Mouse (Mus musculus) hindbrain, embryonic 10.5 days (tissue): Measurements from ENCODE around the gene Srsf3. TPM values are rescaled to one million over a fixed set of nuclear protein-coding genes. Genes with fewer than 3 reads are reported as not detected.

ENCODE experiments used
- DNase-seq: peaks from one replicate; pipeline ENCODE4 v3.0.0-alpha.2; 2017; ENCODE audit warnings: low spot score
- H3K27ac ChIP-seq: fragments of 300-500 bp; sonication (generic); 2 replicates; pipeline ENCODE4 v1.5.1; 2016; ENCODE audit warnings: mild to moderate bottlenecking, moderate library complexity
- H3K27me3 ChIP-seq: fragments of 300-500 bp; sonication (generic); 2 replicates; pipeline ENCODE4 v1.6.1; 2016; ENCODE audit warnings: mild to moderate bottlenecking; ENCODE audit not compliant: poor library complexity, insufficient read depth, severe bottlenecking
- H3K36me3 ChIP-seq: fragments of 300-500 bp; sonication (generic); 2 replicates; pipeline ENCODE4 v1.6.1; 2016; ENCODE audit warnings: mild to moderate bottlenecking, moderate library complexity
- H3K4me1 ChIP-seq: fragments of 300-500 bp; sonication (generic); replicated peaks from 2 replicates; pipeline ENCODE4 v1.6.1; 2016; ENCODE audit warnings: mild to moderate bottlenecking
- H3K4me3 ChIP-seq: fragments of 300-500 bp; sonication (generic); 2 replicates; pipeline ENCODE4 v1.5.1; 2016; ENCODE audit warnings: mild to moderate bottlenecking, moderate library complexity
- H3K9me3 ChIP-seq: fragments of 300-500 bp; sonication (generic); 2 replicates; pipeline ENCODE4 v1.6.1; 2016; ENCODE audit warnings: mild to moderate bottlenecking, moderate library complexity
- WGBS: fragments of 180-500 bp; shearing (Covaris S2); methylation state at CpG from one replicate; pipeline ENCODE4 v1.1.7; 2016; 5-methylcytosine and 5-hydroxymethylcytosine counted together
- polyA plus RNA-seq: library from polyadenylated mRNA; unstranded; fragments of >200 nt; fragmentation: Nextera tagmentation; extraction: Ambion mirVana; gene quantifications from 2 replicates; pipeline ENCODE4 v1.2.1, GENCODE M21; 2016

The Srsf3 gene
- polyA plus RNA-seq, 1 experiment from 2014 or later, result 723 TPM

DNA sequence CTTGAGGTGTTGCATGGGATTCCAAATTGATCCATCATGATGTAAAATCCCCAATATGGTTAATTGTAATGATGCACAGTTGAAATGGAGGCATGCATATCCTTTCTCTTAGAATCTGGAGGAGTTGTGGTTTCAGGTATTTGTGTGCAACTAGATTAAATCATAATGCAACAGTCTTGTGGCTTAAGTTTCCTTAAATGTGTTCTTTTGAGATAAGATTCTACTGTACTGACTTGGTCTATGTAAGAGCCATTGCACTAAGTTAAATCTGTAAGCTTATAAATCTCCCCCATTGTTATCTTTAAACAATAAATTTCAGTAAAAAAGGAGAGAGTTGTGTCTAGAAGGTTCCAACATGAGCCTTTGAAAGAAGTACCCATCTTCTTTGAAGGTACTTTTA lies 10.1 kb downstream of the Srsf3 start:
- H3K36me3 ChIP-seq, result peaks cover 97% of the 10 kb centered on the region

DNA sequence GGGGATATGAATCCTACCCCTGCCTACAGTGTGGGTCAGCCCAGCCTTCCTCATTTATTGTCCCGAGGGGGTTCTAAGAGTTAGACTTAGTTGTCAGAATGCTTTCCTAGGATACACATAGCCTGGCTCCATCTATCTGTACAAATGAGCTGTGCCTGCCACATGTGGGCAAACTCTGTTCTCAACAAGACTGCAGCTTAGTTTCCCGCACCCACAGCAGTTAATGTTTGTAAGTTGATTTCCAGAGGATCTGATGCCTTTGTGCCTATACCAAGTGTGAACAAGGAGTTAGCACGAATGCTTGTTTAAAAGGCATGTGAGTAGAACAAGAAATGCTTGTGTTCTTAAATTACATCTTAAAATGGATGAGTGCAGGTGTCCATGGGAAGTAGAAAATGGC lies 11.2 kb downstream of the Srsf3 start:
- 91% methylated on average over 3 of the region's 3 CpGs for WGBS
- H3K4me1 ChIP-seq, result no peaks in the 10 kb centered on the region
- peaks cover 92% of the 10 kb centered on the region for H3K36me3 ChIP-seq
- DNase-seq, result no peak
- H3K9me3 ChIP-seq, result no peaks in the 10 kb centered on the region
- no peak overlapping the region for H3K27ac ChIP-seq
- H3K4me3 ChIP-seq, result no peak overlapping the region
- no peaks in the 10 kb centered on the region for H3K27me3 ChIP-seq

More for the DNA sequence above, 10.1 kb downstream of the Srsf3 start:
- H3K27me3 ChIP-seq, result no peaks in the 10 kb centered on the region
- no peak for DNase-seq
- H3K27ac ChIP-seq, result no peak overlapping the region
- no peaks in the 10 kb centered on the region for H3K9me3 ChIP-seq
- 0 out of 2 replicates have a peak, but pooled peaks cover 1% of the 10 kb centered on the region for H3K4me1 ChIP-seq
- no peak overlapping the region for H3K4me3 ChIP-seq

DNA sequence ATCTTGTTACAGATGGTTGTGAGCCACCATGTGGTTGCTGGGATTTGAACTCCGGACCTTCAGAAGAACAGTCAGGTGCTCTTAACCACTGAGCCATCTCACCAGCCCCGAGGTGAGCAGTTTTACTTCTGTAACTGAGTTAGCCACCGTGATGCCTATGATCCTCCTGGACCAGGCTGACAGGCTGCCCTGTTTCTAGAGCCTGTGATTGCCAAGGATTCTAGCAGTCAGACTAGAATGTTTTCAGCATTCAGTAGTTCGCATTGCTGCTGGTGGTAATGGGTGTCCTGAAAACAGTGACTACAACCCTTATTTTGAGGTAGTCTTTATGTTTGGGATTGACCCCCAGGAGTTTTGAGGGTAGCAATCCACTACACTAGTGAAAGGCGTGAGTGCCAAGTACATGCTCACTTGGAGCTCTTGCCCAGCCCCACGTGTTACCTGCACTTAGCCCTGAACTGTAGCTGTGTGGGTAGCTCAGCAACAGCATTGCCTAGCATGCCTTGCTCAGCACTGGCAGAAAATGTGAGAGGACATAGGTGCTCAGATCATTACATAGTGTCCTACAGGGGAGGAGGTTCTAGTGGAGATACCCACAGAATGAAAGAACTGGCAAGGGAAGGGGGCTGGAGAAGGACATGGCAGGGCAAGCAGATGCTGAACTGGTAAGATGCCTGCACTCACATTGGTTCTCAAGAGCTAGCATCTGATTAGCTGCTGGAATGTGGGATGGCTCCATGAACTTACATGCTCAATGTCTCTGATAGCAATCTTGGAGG lies 11.9 kb downstream of the Srsf3 start:
- H3K4me3 ChIP-seq, result no peak overlapping the region
- no peak overlapping the region for H3K27ac ChIP-seq
- H3K9me3 ChIP-seq, result no peaks in the 10 kb centered on the region
- 0 out of 2 replicates have a peak, but pooled peaks cover 4% of the 10 kb centered on the region for H3K4me1 ChIP-seq
- H3K36me3 ChIP-seq, result peaks cover 85% of the 10 kb centered on the region
- no peaks in the 10 kb centered on the region for H3K27me3 ChIP-seq
- no peak for DNase-seq
- WGBS, result 89% methylated on average over 6 of the region's 6 CpGs

DNA sequence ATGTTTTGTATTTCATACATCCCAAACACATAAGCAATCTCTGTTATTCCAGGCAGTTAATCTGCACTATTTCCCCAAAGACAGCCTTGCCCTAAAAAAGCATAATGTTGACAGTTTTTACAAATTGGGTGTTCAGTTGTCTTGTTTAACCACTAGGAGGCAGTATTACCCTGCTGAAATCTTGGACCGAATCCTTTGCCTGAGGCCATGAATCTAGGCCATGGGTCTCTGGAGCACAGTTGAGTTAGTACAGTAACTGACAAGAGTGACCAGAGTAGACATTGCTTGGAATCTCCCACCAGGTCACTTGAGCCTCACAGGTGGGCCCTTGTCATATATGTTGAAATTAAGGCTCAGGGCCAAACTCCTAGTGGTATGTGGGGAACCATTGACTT lies 12.5 kb downstream of the Srsf3 start:
- peaks cover 79% of the 10 kb centered on the region for H3K36me3 ChIP-seq
- no peaks in the 10 kb centered on the region for H3K27me3 ChIP-seq
- H3K27ac ChIP-seq, result no peak overlapping the region
- H3K4me1 ChIP-seq, result 0 out of 2 replicates have a peak, but pooled peaks cover 6% of the 10 kb centered on the region
- no peaks in the 10 kb centered on the region for H3K9me3 ChIP-seq
- DNase-seq, result no peak
- 80% methylated on average over 1 of the region's 1 CpGs for WGBS
- H3K4me3 ChIP-seq, result no peak overlapping the region

DNA sequence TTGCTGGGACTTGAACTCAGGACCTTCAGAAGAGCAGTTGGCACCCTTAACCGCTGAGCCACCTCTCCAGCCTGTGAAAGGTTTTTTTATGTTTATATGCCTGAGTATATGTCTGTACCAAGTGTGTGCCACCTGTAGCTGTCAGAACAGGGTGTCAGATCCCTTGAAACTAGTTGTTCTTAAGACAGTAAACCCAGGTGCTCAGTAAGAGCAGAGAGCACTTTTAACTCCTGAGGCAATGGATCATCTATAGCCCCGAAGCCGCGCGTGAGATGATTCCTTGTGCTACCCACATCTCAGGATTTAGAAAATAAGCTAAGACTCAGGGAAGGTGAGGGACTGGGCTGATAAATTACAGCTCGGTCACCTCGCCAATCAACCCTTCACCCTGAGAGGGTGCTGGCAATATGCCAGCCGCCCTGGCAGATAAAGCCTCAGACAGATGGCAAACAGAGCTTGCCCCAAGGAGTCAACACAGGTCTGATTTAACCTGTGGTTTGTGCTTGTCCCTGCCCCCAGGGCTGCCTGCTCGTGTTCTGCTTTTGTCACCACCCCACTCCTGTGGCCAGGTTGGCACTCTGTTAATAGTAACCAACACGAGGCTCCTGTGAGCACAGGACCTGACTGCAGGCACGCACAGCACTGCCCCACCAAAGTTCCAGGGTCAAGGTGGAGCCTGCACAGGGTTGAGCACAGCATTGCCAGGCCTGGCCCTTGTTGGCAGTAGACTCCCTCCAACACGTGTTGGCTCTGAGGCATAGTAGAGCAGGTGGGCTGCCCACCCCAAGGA lies 13.5 kb downstream of the Srsf3 start:
- H3K36me3 ChIP-seq, result peaks cover 69% of the 10 kb centered on the region
- H3K4me3 ChIP-seq, result no peak overlapping the region
- peaks cover 15% of the 10 kb centered on the region; the same call in 1 of the 2 replicates for H3K4me1 ChIP-seq
- no peak overlapping the region for H3K27ac ChIP-seq
- H3K27me3 ChIP-seq, result no peaks in the 10 kb centered on the region
- no peaks in the 10 kb centered on the region for H3K9me3 ChIP-seq
- no peak for DNase-seq
- 81% methylated on average over 12 of the region's 12 CpGs for WGBS

DNA sequence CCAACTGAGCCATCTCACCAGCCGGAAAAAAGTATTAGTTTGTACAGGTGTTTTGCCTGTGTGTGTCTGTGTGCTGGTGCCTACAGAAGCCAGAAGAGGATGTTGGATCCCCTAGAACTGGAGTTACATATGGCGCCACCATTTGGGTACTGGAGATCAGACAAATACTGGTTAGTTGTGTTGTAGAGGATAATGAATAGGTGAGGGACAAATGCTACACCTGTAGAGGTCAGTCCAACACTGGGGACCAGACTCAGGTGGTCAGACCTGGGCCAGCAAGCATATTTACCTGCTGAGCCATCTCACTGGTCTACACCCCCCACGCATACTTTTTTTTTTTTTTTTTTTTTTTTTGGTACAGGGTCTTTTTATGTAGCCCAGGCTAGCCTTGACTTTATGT lies 14.4 kb downstream of the Srsf3 start:
- Histone ChIP-seq H3K9me3 (no peaks in the 10 kb centered on the region), H3K36me3 (peaks cover 61% of the 10 kb centered on the region), H3K27ac (no peak overlapping the region), H3K4me1 (peaks cover 19% of the 10 kb centered on the region; the same call in 1 of the 2 replicates), H3K27me3 (no peaks in the 10 kb centered on the region), H3K4me3 (no peak overlapping the region)
- DNase-seq, result no peak
- 91% methylated on average over 3 of the region's 3 CpGs for WGBS

DNA sequence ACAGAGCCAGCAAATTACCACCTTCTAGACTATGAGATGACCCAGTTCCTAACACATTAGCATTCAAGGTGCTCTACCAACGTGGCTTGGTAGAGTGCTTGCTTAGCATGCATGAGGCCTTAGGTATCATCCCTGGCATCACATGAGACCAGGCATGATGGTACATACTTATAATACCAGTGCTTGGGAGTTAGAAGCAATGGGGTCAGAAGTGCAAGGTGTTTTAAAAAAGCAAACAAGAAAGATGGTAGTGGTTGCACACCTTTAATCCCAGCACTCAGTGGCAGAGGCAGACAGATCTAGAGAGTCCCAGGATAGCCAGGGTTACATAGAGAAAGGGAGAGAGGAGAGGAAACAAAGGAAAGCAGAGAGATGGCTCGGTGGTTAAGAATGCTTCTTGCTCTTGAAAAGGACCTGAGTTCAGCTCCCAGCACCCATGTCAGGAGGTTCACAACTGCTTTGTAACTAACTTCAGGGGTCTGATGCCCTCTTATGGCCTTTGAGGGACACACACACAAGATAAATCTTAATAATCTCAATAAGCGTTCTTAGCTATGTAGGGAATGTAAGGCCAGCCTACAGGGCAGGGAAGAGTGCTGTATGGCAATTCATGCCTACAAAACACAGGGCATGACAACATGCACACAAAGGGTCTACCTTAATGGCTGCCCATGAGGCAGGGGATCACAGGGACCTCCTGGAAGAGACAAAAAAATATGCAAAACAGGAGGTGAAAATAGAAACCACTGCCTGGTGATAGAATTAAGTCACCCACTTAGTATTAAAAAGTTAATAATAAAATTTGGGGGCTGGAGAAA lies 15.5 kb downstream of the Srsf3 start:
- Histone ChIP-seq H3K9me3 (no peaks in the 10 kb centered on the region), H3K36me3 (peaks cover 51% of the 10 kb centered on the region), H3K4me1 (peaks cover 19% of the 10 kb centered on the region; the same call in 1 of the 2 replicates), H3K27ac (no peak overlapping the region), H3K27me3 (no peaks in the 10 kb centered on the region), H3K4me3 (no peak overlapping the region)
- no peak for DNase-seq
- WGBS, result 63% methylated on average over 3 of the region's 3 CpGs

DNA sequence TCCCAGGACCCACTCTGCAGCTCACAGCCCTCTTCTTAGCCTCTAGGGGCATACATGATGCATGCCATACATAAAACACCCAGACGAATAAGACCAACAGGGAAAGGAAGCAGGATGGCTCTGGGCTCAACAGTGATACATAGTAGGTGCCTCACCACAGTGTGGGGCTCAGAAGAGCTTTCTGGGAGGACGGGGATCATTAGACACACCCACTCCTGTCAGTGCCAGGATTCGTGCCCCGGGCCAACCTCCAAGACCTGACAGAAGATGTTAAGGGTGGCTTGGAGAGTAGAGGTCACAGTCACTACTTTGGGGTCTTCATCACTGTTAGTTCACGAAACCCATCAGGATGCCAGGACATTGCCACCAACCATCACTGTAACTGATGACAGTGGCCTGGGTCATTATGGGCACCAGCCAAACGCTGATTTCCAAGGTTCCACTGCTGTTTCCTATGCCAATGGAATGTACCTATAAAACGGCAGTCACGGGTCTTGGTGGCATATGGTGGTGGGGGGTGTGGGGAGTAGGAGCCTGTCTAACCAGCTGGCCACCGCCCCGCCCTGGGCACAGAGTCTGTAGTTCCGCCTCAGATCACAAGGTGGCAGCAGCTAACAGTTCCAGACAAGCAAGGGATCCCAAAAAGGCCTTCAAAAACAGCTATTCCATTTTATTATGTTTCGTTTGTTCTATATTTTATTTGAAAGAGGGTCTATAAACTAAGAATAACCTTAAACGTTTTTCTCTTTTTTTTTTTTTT lies 16.5 kb downstream of the Srsf3 start:
- peaks cover 19% of the 10 kb centered on the region; the same call in 1 of the 2 replicates for H3K4me1 ChIP-seq
- 25% methylated on average over 13 of the region's 13 CpGs for WGBS

DNA sequence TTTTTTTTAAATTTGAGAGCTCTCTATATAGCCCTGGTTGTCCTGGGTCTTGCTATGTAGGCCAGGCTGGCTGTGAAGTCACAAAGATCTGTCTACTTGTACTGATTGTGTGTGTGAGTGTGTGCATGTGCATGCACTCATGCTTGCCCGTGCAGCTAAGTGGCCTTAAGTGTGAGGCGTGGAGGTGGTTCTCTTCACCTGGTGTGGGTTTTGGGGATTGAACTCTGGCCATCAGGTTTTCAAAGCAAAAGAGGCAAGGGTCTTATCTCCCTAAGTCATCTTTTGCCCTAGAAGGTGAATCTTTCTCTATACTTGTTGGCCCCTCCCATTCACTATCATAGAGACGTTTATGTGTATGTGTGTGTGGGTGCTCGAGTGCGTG lies 17.1 kb downstream of the Srsf3 start:
- DNase-seq, result no peak
- Histone ChIP-seq H3K36me3 (peaks cover 35% of the 10 kb centered on the region), H3K4me1 (peaks cover 22% of the 10 kb centered on the region; the same call in 1 of the 2 replicates), H3K27me3 (no peaks in the 10 kb centered on the region), H3K9me3 (no peaks in the 10 kb centered on the region), H3K27ac (no peak overlapping the region), H3K4me3 (no peak overlapping the region)
- 78% methylated on average over 5 of the region's 5 CpGs for WGBS

More for the DNA sequence above, 16.5 kb downstream of the Srsf3 start:
- Histone ChIP-seq H3K36me3 (peaks cover 41% of the 10 kb centered on the region), H3K9me3 (no peaks in the 10 kb centered on the region), H3K27me3 (no peaks in the 10 kb centered on the region), H3K27ac (no peak overlapping the region), H3K4me3 (no peak overlapping the region)
- peak; percentile 83 for DNase-seq

DNA sequence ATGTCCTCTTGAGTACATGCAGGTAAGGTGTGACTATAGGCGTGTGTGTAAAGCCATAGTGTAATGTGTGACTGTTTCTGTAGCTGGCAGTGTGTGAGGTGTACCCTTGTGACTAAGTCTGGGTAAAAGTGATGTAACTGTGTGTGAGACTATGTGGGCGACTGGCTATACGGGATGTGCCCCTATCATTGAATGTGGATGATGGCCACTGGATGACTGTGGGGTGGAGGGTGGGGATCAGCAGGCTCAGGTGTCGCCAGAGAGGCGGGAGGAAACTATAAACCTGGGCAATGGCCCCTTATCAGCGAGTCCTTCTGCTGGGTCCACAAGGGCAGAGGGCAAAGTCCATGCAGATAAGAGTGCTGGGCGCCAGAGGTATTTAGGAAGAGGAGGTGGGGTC lies 17.5 kb downstream of the Srsf3 start:
- Histone ChIP-seq H3K9me3 (no peaks in the 10 kb centered on the region), H3K4me1 (peaks cover 23% of the 10 kb centered on the region; the same call in 1 of the 2 replicates), H3K27ac (no peak overlapping the region), H3K4me3 (no peak overlapping the region), H3K27me3 (no peaks in the 10 kb centered on the region), H3K36me3 (peaks cover 31% of the 10 kb centered on the region)
- 83% methylated on average over 7 of the region's 7 CpGs for WGBS
- DNase-seq, result no peak

DNA sequence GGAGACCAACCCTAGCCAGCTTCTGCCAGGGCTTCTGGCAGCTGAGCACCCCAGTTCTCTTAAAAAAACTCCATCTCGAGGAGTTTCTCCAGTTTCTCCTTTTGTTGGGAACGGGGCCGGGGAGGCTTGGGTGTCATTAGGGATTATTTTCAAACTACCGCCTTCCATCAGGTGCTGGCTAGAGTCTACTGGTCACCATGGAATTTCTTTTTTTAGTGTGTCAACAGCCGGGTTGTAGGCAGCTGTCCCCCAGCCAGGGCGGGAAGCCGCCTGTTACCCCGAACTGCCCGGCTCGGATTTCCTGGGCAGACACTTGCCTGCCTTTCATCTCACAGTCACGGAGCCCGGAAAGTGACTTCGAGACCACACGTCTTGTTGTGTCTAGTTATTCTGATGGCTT lies 18.4 kb downstream of the Srsf3 start:
- 0 out of 2 replicates have a peak overlapping the region, but pooled peaks have one; percentile 12 for H3K27ac ChIP-seq
- 60% methylated on average over 14 of the region's 14 CpGs for WGBS
- peaks cover 22% of the 10 kb centered on the region for H3K36me3 ChIP-seq
- H3K4me3 ChIP-seq, result no peak overlapping the region
- DNase-seq, result no peak
- peaks cover 27% of the 10 kb centered on the region for H3K4me1 ChIP-seq
- H3K27me3 ChIP-seq, result no peaks in the 10 kb centered on the region
- no peaks in the 10 kb centered on the region for H3K9me3 ChIP-seq

DNA sequence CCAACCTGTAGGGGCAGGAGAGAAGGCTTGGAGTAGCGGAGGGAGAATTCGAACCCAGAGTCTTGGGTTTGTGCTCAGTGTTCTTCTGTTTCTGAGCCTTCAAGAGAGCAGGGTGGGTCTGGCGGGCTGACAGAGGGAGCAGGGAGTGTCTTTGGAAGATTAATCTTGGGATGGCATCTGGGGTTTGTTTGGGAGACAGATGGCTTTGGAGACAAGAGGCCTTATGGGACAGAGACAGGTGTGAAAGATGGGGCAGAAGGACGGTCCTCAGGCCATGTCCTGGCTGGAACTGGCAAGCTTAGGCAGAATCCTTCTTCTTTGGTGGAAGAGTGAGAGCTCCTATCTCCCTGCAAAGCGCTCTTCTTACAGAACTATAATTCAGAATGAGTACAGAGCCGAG lies 20.6 kb downstream of the Srsf3 start:
- H3K9me3 ChIP-seq, result no peaks in the 10 kb centered on the region

More for the DNA sequence above, 20.6 kb downstream of the Srsf3 start:
- peaks cover 48% of the 10 kb centered on the region for H3K4me1 ChIP-seq
- WGBS, result 88% methylated on average over 6 of the region's 6 CpGs
- H3K4me3 ChIP-seq, result no peak overlapping the region
- no peak for DNase-seq
- H3K27me3 ChIP-seq, result no peaks in the 10 kb centered on the region
- peaks cover under 1% of the 10 kb centered on the region for H3K36me3 ChIP-seq
- no peak overlapping the region for H3K27ac ChIP-seq
